Mouse (Mus musculus): ENCODE results near the gene Ptges.

- no peak for TF ChIP-seq TAL1 (IDR thresholded peaks at IDR 0.05; ENCODE audit: low read length)
- TF ChIP-seq GATA1 (IDR thresholded peaks at IDR 0.05; ENCODE audit: low read length): no peak
Observed at GRCm38 (mm10) chr2:30938574-30938991, 8.9 kb upstream of the Ptges start.

Data from erythroblast, embryonic 14.5 days (primary cell).